Mouse (Mus musculus) common myeloid progenitor, adult 5-6 weeks (primary cell): ENCODE results near the gene Prrc2b. TPM values are rescaled to one million over a fixed set of nuclear protein-coding genes. Genes with fewer than 3 reads are reported as not detected.
A peak's percentile ranks its signal among the peaks of the same experiment; 100 is the strongest.

Experiments used
- ATAC-seq: replicated peaks from 2 replicates; pipeline ENCODE4 v1.8.0; 2016; ENCODE audit warnings: low read depth, mild to moderate bottlenecking, moderate TSS enrichment, inconsistent platforms; ENCODE audit not compliant: poor library complexity, severe bottlenecking
- total RNA-seq: library from RNA; stranded (forward); fragments of 200-1000, 187-1606 nt; gene quantifications from 2 replicates; pipeline ENCODE4 v1.2.3, GENCODE M21; 2017

The Prrc2b gene
- 20.7 and 34.7 TPM in 2 replicates for total RNA-seq

DNA sequence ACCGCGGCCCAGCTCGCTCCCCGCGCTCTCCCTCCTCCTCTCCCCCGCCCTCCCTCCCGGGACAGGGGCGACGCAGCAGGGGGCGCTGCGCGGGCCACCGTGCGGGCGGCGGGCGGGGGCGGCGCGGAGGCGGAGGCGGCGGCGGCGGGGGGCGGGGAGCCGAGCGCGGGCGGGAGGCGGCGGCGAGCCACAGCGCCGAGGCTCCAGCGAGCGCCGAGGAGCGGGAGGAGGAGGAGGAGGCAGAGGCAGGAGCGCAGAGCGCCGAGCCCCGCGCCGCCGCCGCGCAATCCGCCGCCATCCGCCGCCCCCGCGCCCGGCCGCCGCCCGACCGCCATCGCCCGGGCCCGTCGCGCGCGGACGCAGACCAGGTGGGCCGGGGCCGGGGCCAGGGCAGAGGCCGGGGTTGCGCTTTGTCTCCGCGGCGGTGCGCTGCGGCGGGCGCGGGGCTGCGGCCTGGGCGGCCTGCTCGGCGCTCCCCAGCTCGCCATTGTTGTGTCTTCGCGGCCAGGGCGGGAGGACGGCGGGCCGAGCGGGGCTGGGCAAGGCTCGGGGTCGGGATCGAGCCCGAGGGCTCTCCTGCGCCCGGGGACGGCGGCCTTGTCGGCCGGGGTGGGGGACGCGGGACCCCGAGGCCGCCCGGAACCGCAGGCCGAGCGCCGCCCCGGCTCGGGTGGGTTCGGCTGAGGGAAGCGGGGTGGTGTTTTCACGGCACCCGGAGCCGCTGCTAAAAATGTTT lies at the start of gene Prrc2b:
Gene Prrc2b (plus strand): TSS at position 159 of the 736 bp plus-strand sequence.
- peak; percentile 37; the same call in 1 of the 2 replicates for ATAC-seq

- ATAC-seq = no peak
These were observed 47.9 kb upstream of the Prrc2b start for GRCm38 (mm10) chr2:32102944-32103343.

- no peak for ATAC-seq
These were observed 47.3 kb upstream of the Prrc2b start for GRCm38 (mm10) chr2:32103557-32103956.

DNA sequence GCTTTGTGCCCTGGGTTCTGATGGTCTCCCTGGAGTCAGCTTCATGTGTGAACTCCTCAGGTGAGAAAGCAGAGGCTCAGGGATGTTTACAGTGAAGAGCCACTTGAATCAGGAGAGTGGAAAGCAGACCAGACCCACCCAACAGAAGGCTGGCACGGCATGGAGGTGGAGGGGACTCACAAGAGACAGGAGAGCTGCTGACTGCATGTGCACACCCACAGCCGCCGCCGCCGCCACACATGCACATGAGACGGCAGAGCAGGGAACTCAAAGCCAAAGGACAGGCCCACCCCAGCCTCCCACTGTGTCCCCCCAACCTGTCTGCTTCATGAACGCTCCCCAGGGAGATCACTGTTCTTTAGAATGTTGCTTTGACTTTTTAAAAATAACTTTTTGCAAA lies 46.8 kb upstream of the Prrc2b start:
- no peak for ATAC-seq

DNA sequence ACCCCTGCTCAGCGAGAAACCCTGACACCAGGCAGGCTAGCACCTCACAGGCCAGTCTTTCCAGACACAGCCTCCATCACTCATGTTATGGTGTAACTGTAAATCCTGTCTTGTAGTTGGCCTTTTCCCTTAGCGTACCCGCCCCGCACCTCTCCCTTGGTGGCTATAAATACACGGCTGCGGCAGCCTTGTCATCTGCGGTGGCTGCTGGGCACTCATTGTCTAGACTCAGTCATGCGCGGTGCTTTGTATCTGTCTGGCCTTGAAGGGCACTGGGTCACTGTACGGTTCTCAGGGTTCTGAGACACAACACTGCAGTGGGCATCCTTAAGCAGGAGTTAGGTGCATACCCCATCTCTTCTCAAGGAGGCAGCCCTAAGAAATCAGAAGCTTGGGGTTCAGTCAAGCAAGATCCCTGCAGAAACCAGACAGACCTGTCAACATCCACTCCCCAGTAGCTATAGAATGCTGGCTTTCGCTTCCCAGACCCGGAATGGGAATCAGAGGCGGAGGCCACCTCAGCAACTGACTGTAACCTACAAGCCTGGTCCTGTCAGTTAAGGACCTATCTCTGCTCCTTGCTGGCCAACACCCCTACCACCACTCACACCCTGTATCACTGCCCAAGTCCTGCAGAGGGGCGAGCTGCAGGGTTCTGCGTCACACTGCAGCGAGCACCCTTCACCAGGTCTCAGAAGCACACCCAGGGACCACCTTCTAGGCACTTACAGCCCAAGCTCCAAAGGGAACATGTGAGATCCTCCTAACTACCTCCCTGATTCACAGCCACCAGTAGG lies 45.6 kb upstream of the Prrc2b start:
- no peak for ATAC-seq

DNA sequence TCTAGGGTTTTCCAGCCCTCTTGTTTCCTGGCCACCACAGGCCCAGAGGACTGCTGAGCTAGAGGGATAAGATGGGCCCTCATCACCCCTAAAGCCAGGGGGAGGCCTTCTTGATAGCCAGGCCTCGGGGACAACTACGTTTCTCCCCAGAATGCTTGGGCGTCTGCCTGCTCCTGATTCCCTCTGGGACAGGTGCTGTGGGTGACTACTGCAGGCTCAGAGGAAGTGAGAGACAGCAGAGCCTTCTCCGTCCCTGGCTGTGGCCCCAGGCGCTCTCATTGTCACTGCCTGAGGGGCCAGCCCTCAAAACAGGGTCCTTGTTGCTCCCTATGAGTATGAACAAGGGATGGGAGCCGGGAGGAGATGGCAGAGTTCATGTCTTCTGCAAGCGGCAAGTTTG lies 45.0 kb upstream of the Prrc2b start:
- no peak for ATAC-seq

DNA sequence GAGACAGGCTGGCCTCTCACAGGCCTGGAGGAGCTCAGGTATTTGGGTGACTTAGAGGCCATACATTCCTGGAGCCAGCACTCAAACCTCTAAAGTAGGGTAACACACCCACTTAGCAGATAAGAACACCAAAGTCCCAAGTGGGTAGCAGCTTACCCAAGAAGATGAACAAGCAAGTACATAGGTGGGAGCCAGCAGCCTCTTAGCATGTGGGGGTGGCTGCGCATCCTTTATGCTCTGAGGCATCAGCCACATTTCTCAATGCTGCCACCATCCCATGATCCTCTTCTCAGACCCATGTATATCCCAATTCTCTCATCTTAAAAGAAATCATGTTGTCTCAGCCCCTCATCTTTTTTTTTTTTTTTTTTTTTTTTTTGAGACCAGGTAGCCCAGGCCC lies 39.6 kb upstream of the Prrc2b start:
- no peak for ATAC-seq

DNA sequence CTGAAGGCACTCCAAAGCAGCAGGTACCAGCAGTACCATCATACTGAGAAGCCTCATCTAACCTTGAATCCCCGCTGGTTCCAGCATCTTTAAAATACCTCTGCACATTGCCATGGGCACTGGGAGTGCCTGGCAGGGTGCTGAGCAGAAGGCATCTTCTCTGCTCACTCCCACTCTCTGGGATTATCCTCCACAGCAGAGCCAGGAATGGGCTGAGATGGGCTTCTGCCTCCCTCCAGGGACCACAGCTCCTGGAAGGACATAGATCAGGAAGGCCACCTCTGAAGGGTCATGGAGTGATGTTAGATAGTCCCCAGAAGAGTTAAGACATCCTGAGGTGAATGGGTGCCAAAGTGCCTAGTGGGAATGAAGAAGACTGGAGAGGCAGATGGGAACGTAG lies 38.3 kb upstream of the Prrc2b start:
- no peak for ATAC-seq

- ATAC-seq = peak; percentile 63
These were observed 35.0 kb upstream of the Prrc2b start for GRCm38 (mm10) chr2:32115851-32116268.

DNA sequence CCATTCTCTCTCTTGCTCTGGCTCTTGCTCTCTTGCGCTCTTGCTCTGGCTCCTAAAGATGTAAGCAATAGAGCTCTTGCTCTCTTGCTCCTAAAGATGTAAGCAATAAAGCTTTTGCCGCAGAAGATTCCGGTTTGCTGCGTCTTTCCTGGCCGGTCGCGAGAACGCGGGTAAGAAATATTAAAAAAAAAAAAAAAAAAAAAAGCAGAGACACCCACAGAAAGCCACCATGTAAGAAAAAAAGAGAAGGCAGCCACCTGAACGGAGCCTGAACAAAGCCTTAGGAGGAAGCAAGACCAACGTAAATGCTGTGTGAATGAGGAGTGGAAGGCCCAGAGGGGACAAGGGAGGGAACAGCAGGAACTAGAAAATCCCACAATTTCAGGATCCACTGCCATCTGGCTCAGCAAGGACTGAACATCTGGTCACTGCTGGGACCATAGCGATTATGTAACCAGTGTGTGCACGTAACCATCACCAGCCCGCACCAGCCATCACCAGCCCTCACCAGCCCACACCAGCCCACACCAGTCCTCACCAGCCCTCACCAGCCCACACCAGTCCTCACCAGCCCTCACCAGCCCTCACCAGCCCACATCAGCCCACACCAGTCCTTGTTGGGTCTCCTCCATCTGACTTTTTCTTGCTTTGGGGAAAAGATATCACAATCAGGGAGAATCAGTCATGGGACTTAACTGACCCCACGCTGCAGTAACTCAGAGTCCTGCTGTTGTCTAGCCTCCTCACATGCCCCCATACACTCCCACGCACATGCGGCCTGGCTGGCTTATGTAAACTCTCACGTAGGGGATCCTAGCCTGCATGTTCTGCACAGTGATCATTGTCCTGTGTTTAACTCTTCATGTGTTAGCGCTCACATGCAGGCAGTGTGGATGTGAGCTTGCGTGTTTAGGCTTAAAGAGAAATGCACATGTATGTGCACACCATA lies 30.8 kb upstream of the Prrc2b start:
- ATAC-seq = 0 out of 2 replicates have a peak, but pooled peaks have one; percentile 26

GRCm38 (mm10) chr2:32121150-32121549 lies 29.7 kb upstream of the Prrc2b start:
- peak; percentile 29; the same call in 1 of the 2 replicates for ATAC-seq

DNA sequence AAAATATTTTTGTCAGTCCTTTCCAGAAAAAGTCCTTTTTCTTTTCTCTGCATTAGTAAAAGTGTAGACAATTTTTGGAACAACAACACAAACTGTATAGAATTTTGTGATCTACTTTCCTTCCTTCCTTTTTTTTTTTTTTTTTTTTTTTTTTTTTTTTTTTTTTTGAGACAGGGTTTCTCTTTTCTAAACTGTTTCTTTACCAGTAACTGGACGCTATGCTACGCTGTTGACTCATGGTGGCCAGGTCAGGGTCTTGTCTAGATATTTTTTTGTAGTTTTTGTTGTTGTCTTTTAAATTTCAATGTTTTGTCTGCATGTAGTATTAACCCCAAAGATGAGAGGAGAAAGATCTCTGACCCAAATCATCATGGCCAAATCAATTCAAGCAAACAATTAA lies 29.1 kb upstream of the Prrc2b start:
- no peak for ATAC-seq

DNA sequence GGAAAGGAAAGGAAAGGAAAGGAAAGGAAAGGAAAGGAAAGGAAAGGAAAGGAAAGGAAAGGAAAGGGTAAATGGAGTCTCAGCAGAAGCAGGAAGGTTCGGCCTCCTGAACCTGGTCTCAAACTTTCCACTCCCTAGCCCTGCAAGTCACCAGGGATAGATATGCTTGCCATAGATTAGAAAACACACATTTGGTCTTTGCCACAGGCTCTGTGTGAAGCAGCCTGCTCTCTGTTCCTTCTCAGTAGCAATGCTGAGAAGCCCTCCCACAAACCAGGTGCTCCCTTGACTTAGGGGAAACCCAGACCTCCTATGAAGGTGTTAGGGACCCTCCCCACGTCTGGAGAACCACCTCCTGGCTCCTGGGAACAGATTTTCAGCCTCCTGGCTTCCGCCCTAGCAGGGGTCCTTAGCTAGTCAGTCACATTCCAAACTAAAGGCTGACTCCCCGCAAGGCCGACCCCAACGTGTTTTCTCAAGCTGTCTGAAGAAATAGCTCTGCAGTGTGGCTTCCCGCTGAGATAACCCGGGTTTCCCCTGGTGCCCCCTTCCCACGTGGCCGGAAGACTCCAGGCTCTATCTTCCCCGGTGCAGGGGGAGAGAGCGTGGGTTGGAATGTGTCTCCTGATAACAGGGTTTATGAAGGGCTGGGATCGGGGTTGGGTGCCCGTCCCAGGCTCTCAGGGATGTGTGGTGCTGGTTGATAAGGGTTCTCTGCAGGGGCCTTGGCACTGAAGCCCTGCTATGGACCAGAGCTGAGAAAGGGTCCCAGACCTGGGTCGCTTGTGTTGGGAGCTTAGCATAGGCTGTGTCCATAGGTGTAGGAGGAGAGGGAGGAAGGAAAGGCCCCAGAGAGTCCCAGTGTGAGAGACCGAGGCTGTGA lies 23.0 kb upstream of the Prrc2b start:
- peak; percentile 86 for ATAC-seq

GRCm38 (mm10) chr2:32128536-32128841 lies 22.4 kb upstream of the Prrc2b start:
- ATAC-seq = no peak

- ATAC-seq = no peak
These were observed 21.4 kb upstream of the Prrc2b start for GRCm38 (mm10) chr2:32129383-32130074.

DNA sequence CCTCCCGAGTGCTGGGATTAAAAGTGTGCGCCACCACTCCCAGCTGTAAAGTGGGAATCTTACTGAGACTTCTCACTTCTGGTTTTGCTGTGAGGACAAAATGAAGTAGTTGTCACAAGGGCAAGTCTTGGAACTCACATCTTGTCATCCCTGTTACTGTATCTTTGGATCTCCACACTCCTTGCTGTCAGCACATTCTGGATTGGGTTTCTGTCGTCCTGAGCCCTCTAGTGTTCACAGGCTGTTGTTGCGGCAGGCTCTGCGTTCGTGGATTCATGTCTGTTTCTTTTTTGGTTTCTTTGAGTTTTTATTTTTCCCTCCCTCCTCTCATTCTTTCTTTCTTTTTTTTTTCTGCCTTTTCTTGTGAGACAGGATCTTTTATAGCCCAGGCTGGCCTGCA lies 20.4 kb upstream of the Prrc2b start:
- no peak for ATAC-seq

DNA sequence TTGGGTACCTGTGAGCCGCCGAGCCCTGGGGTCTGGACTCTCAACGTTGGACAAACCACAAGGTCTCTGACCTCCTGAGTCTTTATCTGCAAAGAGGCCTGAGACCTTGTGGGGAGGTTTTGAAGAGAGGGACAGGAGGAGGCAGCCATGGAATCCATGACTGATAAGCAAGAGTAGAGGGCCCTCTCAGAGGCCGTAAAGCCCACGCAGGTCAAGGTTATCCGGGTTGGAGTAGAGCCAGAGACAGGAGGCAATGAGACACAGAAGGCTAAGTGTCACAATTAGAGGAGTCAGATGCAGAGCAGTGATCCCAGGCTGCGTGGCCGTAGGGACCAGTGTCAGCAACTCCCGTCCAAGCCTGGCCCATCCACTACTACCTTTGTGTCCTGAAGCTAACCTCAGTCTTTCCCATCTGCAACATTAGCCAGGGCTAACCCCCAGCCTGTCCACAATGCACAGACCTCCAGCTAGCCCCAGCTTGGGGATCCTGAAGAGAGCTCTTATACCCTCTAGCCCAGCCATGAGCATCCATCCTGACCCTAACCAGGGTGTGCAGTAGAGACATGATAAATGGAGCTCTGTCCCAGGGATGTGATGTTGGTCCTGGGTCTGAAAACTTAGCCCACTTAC lies 19.6 kb upstream of the Prrc2b start:
- no peak for ATAC-seq

DNA sequence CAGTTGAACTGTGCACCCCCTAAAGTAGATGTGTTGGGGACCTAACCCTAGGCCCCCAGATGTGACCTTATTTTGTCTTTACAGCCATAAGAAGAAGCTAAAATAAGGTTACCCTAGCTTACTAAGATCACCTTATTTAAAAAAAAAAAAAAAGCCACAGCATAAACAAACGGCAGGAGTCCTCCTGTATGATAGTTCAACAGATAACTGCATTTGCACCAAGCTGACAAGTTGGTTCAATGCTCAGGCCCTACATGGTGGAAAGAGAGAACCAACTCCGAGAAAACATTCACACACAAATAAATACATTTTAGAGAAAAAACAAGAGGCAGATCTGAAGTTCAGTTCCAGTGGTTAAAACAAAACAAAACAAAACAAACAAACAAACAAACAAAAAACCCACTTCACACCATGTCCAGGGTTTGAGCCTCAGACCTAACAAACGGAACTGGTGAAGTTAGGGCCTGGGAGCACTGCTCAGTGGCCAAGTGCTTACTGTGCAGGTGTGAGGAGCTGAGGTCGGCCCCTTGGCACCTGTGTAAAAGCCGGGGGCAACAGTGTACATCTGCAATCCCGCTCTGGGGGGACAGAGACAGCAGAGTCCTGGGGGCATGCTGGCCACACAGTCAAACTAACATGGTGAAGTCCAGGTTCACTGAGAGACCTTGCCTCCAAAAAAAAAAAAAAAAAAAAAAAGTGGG lies 18.9 kb upstream of the Prrc2b start:
- ATAC-seq = no peak
